Mouse (Mus musculus): ENCODE data around the gene C330021F23Rik. TPM values are rescaled to one million over a fixed set of nuclear protein-coding genes. Genes with fewer than 3 reads are reported as not detected.

C330021F23Rik gene
- polyA plus RNA-seq, 1 experiment from 2014 or later = not detected

Other genes starting within 250 kb of the C330021F23Rik start
- 15.1 and 22.3 TPM in 2 replicates for gene A430078G23Rik, start 214.6 kb upstream of the C330021F23Rik start, polyA plus RNA-seq (2015; fragmentation: Nextera tagmentation; extraction: Ambion mirVana)
- 7.3 and 9.2 TPM in 2 replicates for gene Arhgef18, start 175.0 kb upstream of the C330021F23Rik start, polyA plus RNA-seq (2015; fragmentation: Nextera tagmentation; extraction: Ambion mirVana)
- 2.6 and 3.0 TPM in 2 replicates for gene Pex11g, start 100.3 kb upstream of the C330021F23Rik start, polyA plus RNA-seq (2015; fragmentation: Nextera tagmentation; extraction: Ambion mirVana)
- gene Tex45, start 97.1 kb upstream of the C330021F23Rik start, polyA plus RNA-seq (2015; fragmentation: Nextera tagmentation; extraction: Ambion mirVana) = 0.10 TPM in 1 of 2 replicates, not detected in the other
- 21.4 and 23.0 TPM in 2 replicates for gene Zfp358, start 74.9 kb upstream of the C330021F23Rik start, polyA plus RNA-seq (2015; fragmentation: Nextera tagmentation; extraction: Ambion mirVana)
- 28.4 and 32.3 TPM in 2 replicates for gene Mcoln1, start 67.5 kb upstream of the C330021F23Rik start, polyA plus RNA-seq (2015; fragmentation: Nextera tagmentation; extraction: Ambion mirVana)
- 10.4 and 12.9 TPM in 2 replicates for gene Pnpla6, start 52.6 kb upstream of the C330021F23Rik start, polyA plus RNA-seq (2015; fragmentation: Nextera tagmentation; extraction: Ambion mirVana)
- gene Camsap3, start 19.3 kb downstream of the C330021F23Rik start, polyA plus RNA-seq (2015; fragmentation: Nextera tagmentation; extraction: Ambion mirVana) = 0.81 and 1.1 TPM in 2 replicates
- 62.2 and 64.3 TPM in 2 replicates for gene Xab2, start 53.3 kb downstream of the C330021F23Rik start, polyA plus RNA-seq (2015; fragmentation: Nextera tagmentation; extraction: Ambion mirVana)
- 182 and 202 TPM in 2 replicates for gene Pet100, start 53.6 kb downstream of the C330021F23Rik start, polyA plus RNA-seq (2015; fragmentation: Nextera tagmentation; extraction: Ambion mirVana)
- 0.31 and 0.42 TPM in 2 replicates for gene Pcp2, start 57.6 kb downstream of the C330021F23Rik start, polyA plus RNA-seq (2015; fragmentation: Nextera tagmentation; extraction: Ambion mirVana)
- 114 and 120 TPM in 2 replicates for gene Stxbp2, start 63.0 kb downstream of the C330021F23Rik start, polyA plus RNA-seq (2015; fragmentation: Nextera tagmentation; extraction: Ambion mirVana)
- gene Retn, start 87.8 kb downstream of the C330021F23Rik start, polyA plus RNA-seq (2015; fragmentation: Nextera tagmentation; extraction: Ambion mirVana) = 1.0 and 1.5 TPM in 2 replicates
- gene Mcemp1, start 97.8 kb downstream of the C330021F23Rik start, polyA plus RNA-seq (2015; fragmentation: Nextera tagmentation; extraction: Ambion mirVana) = 0.78 and 0.88 TPM in 2 replicates
- 1.6 and 2.1 TPM in 2 replicates for gene Fcor, start 104.4 kb downstream of the C330021F23Rik start, polyA plus RNA-seq (2015; fragmentation: Nextera tagmentation; extraction: Ambion mirVana)
- 39.7 and 41.7 TPM in 2 replicates for gene Trappc5, start 108.3 kb downstream of the C330021F23Rik start, polyA plus RNA-seq (2015; fragmentation: Nextera tagmentation; extraction: Ambion mirVana)
- 0.31 and 0.37 TPM in 2 replicates for gene Fcer2a, start 126.2 kb downstream of the C330021F23Rik start, polyA plus RNA-seq (2015; fragmentation: Nextera tagmentation; extraction: Ambion mirVana)
- gene Clec4g, start 152.7 kb downstream of the C330021F23Rik start, polyA plus RNA-seq (2015; fragmentation: Nextera tagmentation; extraction: Ambion mirVana) = 0.10 and 0.18 TPM in 2 replicates
- gene Cd209a, start 181.0 kb downstream of the C330021F23Rik start, polyA plus RNA-seq (2015; fragmentation: Nextera tagmentation; extraction: Ambion mirVana) = 1.1 and 1.3 TPM in 2 replicates

Data from thymus, postnatal 0 days (tissue).